Mouse (Mus musculus): ENCODE measurements at regions not wholly inside any gene's neighbourhood (a gene's known extent, or its start where the extent isn't known, plus 50 kb on each side); places are given as distances from the start of the nearest gene placed in this dataset.

GRCm38 (mm10) chr1:90353325-90353724, 149.5 kb downstream of the Ackr3 start:
- DNase-seq = no peak

GRCm38 (mm10) chr1:90356567-90356966, 152.8 kb downstream of the Ackr3 start:
- no peak for DNase-seq

- no peak for DNase-seq
These were observed 153.6 kb downstream of the Ackr3 start for GRCm38 (mm10) chr1:90357391-90357790.

- no peak for DNase-seq
These were observed 155.2 kb downstream of the Ackr3 start for GRCm38 (mm10) chr1:90358971-90359370.

GRCm38 (mm10) chr1:90360065-90360464, 156.3 kb downstream of the Ackr3 start:
- no peak for DNase-seq

- DNase-seq = no peak
These were observed 160.7 kb downstream of the Ackr3 start for GRCm38 (mm10) chr1:90364444-90364843.

- no peak for DNase-seq
These were observed 164.8 kb downstream of the Ackr3 start for GRCm38 (mm10) chr1:90368581-90368980.

GRCm38 (mm10) chr1:90369287-90369686, 165.5 kb downstream of the Ackr3 start:
- no peak for DNase-seq

- DNase-seq = no peak
These were observed 167.0 kb downstream of the Ackr3 start for GRCm38 (mm10) chr1:90370766-90371165.

GRCm38 (mm10) chr1:90373001-90373400, 169.2 kb downstream of the Ackr3 start:
- no peak for DNase-seq

GRCm38 (mm10) chr1:90374517-90374916, 170.7 kb downstream of the Ackr3 start:
- DNase-seq = no peak

GRCm38 (mm10) chr1:90380034-90380705, 176.4 kb downstream of the Ackr3 start:
- no peak for DNase-seq

GRCm38 (mm10) chr1:90382941-90383470, 179.2 kb downstream of the Ackr3 start:
- DNase-seq = no peak

- no peak for DNase-seq
These were observed 181.2 kb downstream of the Ackr3 start for GRCm38 (mm10) chr1:90385024-90385423.

GRCm38 (mm10) chr1:90386792-90387191, 183.0 kb downstream of the Ackr3 start:
- no peak for DNase-seq

- DNase-seq = no peak
These were observed 186.6 kb downstream of the Ackr3 start for GRCm38 (mm10) chr1:90390422-90390821.

GRCm38 (mm10) chr1:90393861-90394260, 190.1 kb downstream of the Ackr3 start:
- no peak for DNase-seq

GRCm38 (mm10) chr1:90395331-90396016, 191.7 kb downstream of the Ackr3 start:
- no peak for DNase-seq

- no peak for DNase-seq
These were observed 192.9 kb downstream of the Ackr3 start for GRCm38 (mm10) chr1:90396660-90397059.

GRCm38 (mm10) chr1:90397355-90397754, 193.6 kb downstream of the Ackr3 start:
- no peak for DNase-seq

GRCm38 (mm10) chr1:90398396-90398975, 194.7 kb downstream of the Ackr3 start:
- DNase-seq = no peak

- no peak for DNase-seq
These were observed 199.3 kb downstream of the Ackr3 start for GRCm38 (mm10) chr1:90403057-90403456.

- DNase-seq = no peak
These were observed 197.9 kb upstream of the Cops8 start for GRCm38 (mm10) chr1:90404717-90405487.

Data from kidney, postnatal 14 days (tissue).